Mouse (Mus musculus) liver, postnatal 0 days (tissue): ENCODE data around the gene Ak4. TPM values are rescaled to one million over a fixed set of nuclear protein-coding genes. Genes with fewer than 3 reads are reported as not detected.

Experiments
- ATAC-seq: fragments of 200-750 bp; cut with Nextera tagmentation; 2 replicates; pipeline ENCODE4 v1.8.0; 2017; ENCODE audit warnings: mild to moderate bottlenecking, moderate library complexity
- DNase-seq: peaks from one replicate; pipeline ENCODE4 v3.0.0-alpha.2; 2016
- H3K27ac ChIP-seq: fragments of 300-500 bp; sonication (generic); 2 replicates; pipeline ENCODE4 v1.5.1; 2014; ENCODE audit warnings: antibody characterized with exemption, moderate library complexity, mild to moderate bottlenecking, low read depth
- H3K27me3 ChIP-seq: fragments of 300-500 bp; sonication (generic); 2 replicates; pipeline ENCODE4 v1.6.1; 2014; ENCODE audit warnings: low read length, control low read depth, mixed read lengths; ENCODE audit not compliant: insufficient read depth
- H3K36me3 ChIP-seq: fragments of 300-500 bp; sonication (generic); replicated peaks from 2 replicates; pipeline ENCODE4 v1.6.1; 2014; ENCODE audit warnings: mild to moderate bottlenecking, control low read depth, low read length, moderate library complexity, mixed read lengths; ENCODE audit not compliant: insufficient read depth
- H3K4me1 ChIP-seq: fragments of 300-500 bp; sonication (generic); 2 replicates; pipeline ENCODE4 v1.6.1; 2014; ENCODE audit warnings: antibody characterized with exemption, mild to moderate bottlenecking, control low read depth; ENCODE audit not compliant: insufficient read depth
- H3K4me2 ChIP-seq: fragments of 300-500 bp; sonication (generic); 2 replicates; pipeline ENCODE4 v1.6.1; 2014; ENCODE audit warnings: low read depth, mild to moderate bottlenecking, low read length, moderate library complexity, mixed read lengths
- H3K4me3 ChIP-seq: fragments of 300-500 bp; sonication (generic); 2 replicates; pipeline ENCODE4 v1.5.1; 2014; ENCODE audit warnings: low read depth, low read length
- H3K9ac ChIP-seq: fragments of 300-500 bp; sonication (generic); replicated peaks from 2 replicates; pipeline ENCODE4 v1.6.1; 2014; ENCODE audit warnings: mild to moderate bottlenecking, moderate library complexity
- H3K9me3 ChIP-seq: fragments of 300-500 bp; sonication (generic); 2 replicates; pipeline ENCODE4 v1.6.1; 2016; ENCODE audit warnings: mild to moderate bottlenecking, control low read depth, low read length, mixed read lengths
- CTCF ChIP-seq: sonication (generic); IDR thresholded peaks from 2 replicates; pipeline ENCODE4 v1.5.1; 2016; ENCODE audit warnings: antibody characterized with exemption, low read depth
- EP300 ChIP-seq: IDR thresholded peaks from 2 replicates; pipeline ENCODE4 v1.6.1; 2016; ENCODE audit warnings: antibody characterized with exemption, low read depth, mild to moderate bottlenecking
- WGBS: fragments of 180-500 bp; shearing (Covaris S2); extraction: QIAGEN DNeasy Blood & Tissue Kit; methylation state at CpG from one replicate; pipeline ENCODE4 v1.1.7; 2014; ENCODE audit not compliant: insufficient replicate concordance; 5-methylcytosine and 5-hydroxymethylcytosine counted together
- polyA plus RNA-seq: library from polyadenylated mRNA; unstranded; fragments of >200 nt; fragmentation: Nextera tagmentation; extraction: Ambion mirVana; gene quantifications from 2 replicates; pipeline ENCODE4 v1.2.1, GENCODE M21; 2015

Gene Ak4
- polyA plus RNA-seq, 1 experiment from 2014 or later, result 31.3 TPM

- H3K9ac ChIP-seq, result no peak overlapping the region
- DNase-seq (no peak), ATAC-seq (no peak)
- no peaks in the 10 kb centered on the region for H3K36me3 ChIP-seq
- WGBS, result 62% methylated on average over 6 of the region's 6 CpGs
- H3K9me3 ChIP-seq, result no peaks in the 10 kb centered on the region
- H3K4me1 ChIP-seq, result no peaks in the 10 kb centered on the region
- H3K4me3 ChIP-seq, result no peak overlapping the region
- no peak overlapping the region for H3K4me2 ChIP-seq
- no peak overlapping the region for H3K27ac ChIP-seq
- TF ChIP-seq EP300 (no peak), CTCF (no peak)
- H3K27me3 ChIP-seq, result peaks cover 20% of the 10 kb centered on the region
Observed at GRCm38 (mm10) chr4:101491704-101492103, 72.6 kb downstream of the Ak4 start.

GRCm38 (mm10) chr4:101493611-101494197 is 74.6 kb downstream of the Ak4 start:
- ATAC-seq (no peak), DNase-seq (no peak)
- H3K9me3 ChIP-seq, result no peaks in the 10 kb centered on the region
- H3K27me3 ChIP-seq, result peaks cover 40% of the 10 kb centered on the region
- H3K4me3 ChIP-seq, result no peak overlapping the region
- no peak overlapping the region for H3K27ac ChIP-seq
- H3K4me1 ChIP-seq, result peaks cover 3% of the 10 kb centered on the region; the same call in 1 of the 2 replicates
- TF ChIP-seq EP300 (no peak), CTCF (no peak)
- no peak overlapping the region for H3K4me2 ChIP-seq
- H3K36me3 ChIP-seq, result no peaks in the 10 kb centered on the region
- H3K9ac ChIP-seq, result no peak overlapping the region

- DNase-seq (no peak), ATAC-seq (no peak)
- TF ChIP-seq CTCF (no peak), EP300 (no peak)
- no peaks in the 10 kb centered on the region for H3K9me3 ChIP-seq
- H3K4me3 ChIP-seq, result peak overlapping the region; percentile 45
- H3K4me1 ChIP-seq, result peaks cover 3% of the 10 kb centered on the region; the same call in 1 of the 2 replicates
- 1% methylated on average over 28 of the region's 28 CpGs for WGBS
- H3K27me3 ChIP-seq, result peaks cover 42% of the 10 kb centered on the region
- H3K36me3 ChIP-seq, result no peaks in the 10 kb centered on the region
- H3K27ac ChIP-seq, result no peak overlapping the region
- peak overlapping the region; percentile 67 for H3K4me2 ChIP-seq
- H3K9ac ChIP-seq, result no peak overlapping the region
Observed at GRCm38 (mm10) chr4:101496188-101496533, 77.1 kb downstream of the Ak4 start.

GRCm38 (mm10) chr4:101496534-101497237 is 77.6 kb downstream of the Ak4 start, which contains the start of gene Dnajc6:
Gene Dnajc6 (plus strand): TSS chr4:101496648.
- Histone ChIP-seq H3K4me2 (peak within 1 kb of the TSS; percentile 67), H3K36me3 (no peaks in the 10 kb centered on the region), H3K27me3 (peaks cover 42% of the 10 kb centered on the region), H3K9ac (no peak within 1 kb of the TSS), H3K4me3 (peak within 1 kb of the TSS; percentile 45), H3K4me1 (peaks cover 3% of the 10 kb centered on the region; the same call in 1 of the 2 replicates), H3K27ac (no peak within 1 kb of the TSS), H3K9me3 (no peaks in the 10 kb centered on the region)
- TF ChIP-seq CTCF (no peak), EP300 (no peak)
- 1% methylated on average over 52 of the region's 57 CpGs for WGBS
- DNase-seq (peak; percentile 22), ATAC-seq (no peak)

- H3K9me3 ChIP-seq, result no peaks in the 10 kb centered on the region
- DNase-seq, result no peak
- H3K36me3 ChIP-seq, result no peaks in the 10 kb centered on the region
- no peak for TF ChIP-seq EP300
- no peak for TF ChIP-seq CTCF
- H3K9ac ChIP-seq, result no peak overlapping the region
- H3K4me3 ChIP-seq, result peak overlapping the region; percentile 45
- H3K27me3 ChIP-seq, result peaks cover 42% of the 10 kb centered on the region
- H3K4me1 ChIP-seq, result peaks cover 3% of the 10 kb centered on the region; the same call in 1 of the 2 replicates
- H3K27ac ChIP-seq, result no peak overlapping the region
- ATAC-seq, result no peak
- peak overlapping the region; percentile 67 for H3K4me2 ChIP-seq
- WGBS, result 2% methylated on average over 14 of the region's 14 CpGs
Observed at GRCm38 (mm10) chr4:101497336-101497735, 78.3 kb downstream of the Ak4 start.

GRCm38 (mm10) chr4:101504470-101505007 is 85.5 kb downstream of the Ak4 start:
- no peak for TF ChIP-seq CTCF
- no peak for TF ChIP-seq EP300
- no peak for ATAC-seq
- H3K4me2 ChIP-seq, result no peak overlapping the region
- WGBS, result 76% methylated on average over 7 of the region's 7 CpGs
- H3K4me3 ChIP-seq, result no peak overlapping the region
- 0 out of 2 replicates have a peak, but pooled peaks cover 2% of the 10 kb centered on the region for H3K27me3 ChIP-seq
- no peak overlapping the region for H3K27ac ChIP-seq
- no peak overlapping the region for H3K9ac ChIP-seq
- no peak for DNase-seq
- H3K36me3 ChIP-seq, result no peaks in the 10 kb centered on the region
- H3K9me3 ChIP-seq, result no peaks in the 10 kb centered on the region
- 0 out of 2 replicates have a peak, but pooled peaks cover 7% of the 10 kb centered on the region for H3K4me1 ChIP-seq
